Mouse (Mus musculus) forebrain, embryonic 14.5 days (tissue): ENCODE measurements around the gene 4930412O13Rik. TPM values are rescaled to one million over a fixed set of nuclear protein-coding genes. Genes with fewer than 3 reads are reported as not detected.

ENCODE experiments used
- ATAC-seq: fragments of 200-750 bp; cut with Nextera tagmentation; 2 replicates; pipeline ENCODE4 v1.8.0; 2017; ENCODE audit warnings: mild to moderate bottlenecking, moderate library complexity
- DNase-seq: peaks from one replicate; pipeline ENCODE4 v3.0.0-alpha.2; 2015; ENCODE audit warnings: low spot score
- H3K27ac ChIP-seq: fragments of 300-500 bp; sonication (generic); 2 replicates; pipeline ENCODE4 v1.5.1; 2014; ENCODE audit warnings: low read depth, mild to moderate bottlenecking, control low read depth, low read length, moderate library complexity
- H3K27me3 ChIP-seq: fragments of 300-500 bp; sonication (generic); replicated peaks from 2 replicates; pipeline ENCODE4 v1.6.1; 2014; ENCODE audit warnings: low read length, control low read depth, mixed read lengths; ENCODE audit not compliant: control insufficient read depth, insufficient read depth
- H3K36me3 ChIP-seq: fragments of 300-500 bp; sonication (generic); 2 replicates; pipeline ENCODE4 v1.6.1; 2014; ENCODE audit warnings: low read length, control low read depth; ENCODE audit not compliant: control insufficient read depth, insufficient read depth
- H3K4me1 ChIP-seq: fragments of 300-500 bp; sonication (generic); 2 replicates; pipeline ENCODE4 v1.6.1; 2014; ENCODE audit warnings: antibody characterized with exemption, low read length, control low read depth; ENCODE audit not compliant: control insufficient read depth, insufficient read depth
- H3K4me2 ChIP-seq: fragments of 300-500 bp; sonication (generic); 2 replicates; pipeline ENCODE4 v1.6.1; 2014; ENCODE audit warnings: mild to moderate bottlenecking, control low read depth, low read length
- H3K4me3 ChIP-seq: fragments of 300-500 bp; sonication (generic); 2 replicates; pipeline ENCODE4 v1.5.1; 2014; ENCODE audit warnings: low read depth, low read length, control low read depth
- H3K9ac ChIP-seq: fragments of 300-500 bp; sonication (generic); 2 replicates; pipeline ENCODE4 v1.6.1; 2014; ENCODE audit warnings: mild to moderate bottlenecking, low read length, control low read depth, moderate library complexity
- H3K9me3 ChIP-seq: fragments of 300-500 bp; sonication (generic); replicated peaks from 2 replicates; pipeline ENCODE4 v1.6.1; 2016; ENCODE audit warnings: low read length, control low read depth, mixed read lengths; ENCODE audit not compliant: control insufficient read depth
- WGBS: fragments of 180-500 bp; shearing (Covaris S2); extraction: QIAGEN DNeasy Blood & Tissue Kit; methylation state at CpG from one replicate; pipeline ENCODE4 v1.1.7; 2014; 5-methylcytosine and 5-hydroxymethylcytosine counted together
- polyA plus RNA-seq: library from polyadenylated mRNA; unstranded; fragments of >200 nt; fragmentation: Nextera tagmentation; extraction: Ambion mirVana; gene quantifications from 2 replicates; pipeline ENCODE4 v1.2.1, GENCODE M21; 2014

The 4930412O13Rik gene
- 0.19 TPM in 1 of 2 replicates, not detected in the other for polyA plus RNA-seq

- Histone ChIP-seq H3K36me3 (no peaks in the 10 kb centered on the region), H3K9me3 (no peaks in the 10 kb centered on the region), H3K4me2 (peak within 1 kb of the TSS; percentile 40), H3K4me1 (peaks cover 4% of the 10 kb centered on the region; the same call in 1 of the 2 replicates), H3K4me3 (peak within 1 kb of the TSS; percentile 14), H3K27me3 (peaks cover 87% of the 10 kb centered on the region), H3K9ac (no peak within 1 kb of the TSS), H3K27ac (no peak within 1 kb of the TSS)
- no peak for DNase-seq
- under 1% methylated on average over 33 of the region's 35 CpGs for WGBS
- no peak for ATAC-seq
Observed at GRCm38 (mm10) chr2:9881051-9881591, at the start of gene 4930412O13Rik. Gene 4930412O13Rik (plus strand): TSS chr2:9881252.

DNA sequence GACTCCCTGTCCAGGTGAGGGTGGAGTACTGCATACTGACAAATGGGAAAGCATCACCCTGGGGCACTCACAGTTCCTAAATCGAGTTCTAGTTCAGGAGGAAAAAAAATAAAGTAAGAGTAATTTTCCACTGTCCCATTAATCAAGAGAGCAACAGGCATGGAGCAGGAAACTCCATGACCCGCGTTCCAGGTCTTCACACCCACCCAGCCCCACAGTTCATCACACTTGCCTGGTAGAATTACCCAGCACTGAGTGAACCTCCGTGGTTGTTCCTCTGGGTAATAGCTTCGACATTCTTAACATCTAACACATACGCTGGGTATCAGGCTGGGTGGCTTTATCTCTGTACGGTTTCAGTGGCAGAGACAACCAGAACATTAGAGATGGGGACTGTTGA, 47.3 kb upstream of the 4930412O13Rik start:
- Histone ChIP-seq H3K9ac (no peak overlapping the region), H3K4me3 (no peak overlapping the region), H3K27ac (no peak overlapping the region), H3K27me3 (no peaks in the 10 kb centered on the region), H3K9me3 (no peaks in the 10 kb centered on the region), H3K36me3 (no peaks in the 10 kb centered on the region), H3K4me1 (no peaks in the 10 kb centered on the region), H3K4me2 (no peak overlapping the region)
- no peak for ATAC-seq
- no peak for DNase-seq
- WGBS, result 91% methylated on average over 7 of the region's 7 CpGs

- no peaks in the 10 kb centered on the region for H3K36me3 ChIP-seq
- H3K27me3 ChIP-seq, result no peaks in the 10 kb centered on the region
- H3K4me2 ChIP-seq, result no peak overlapping the region
- 46% methylated on average over 7 of the region's 7 CpGs for WGBS
- peak; percentile 24 for DNase-seq
- H3K9ac ChIP-seq, result no peak overlapping the region
- peak; percentile 32; the same call in 1 of the 2 replicates for ATAC-seq
- no peaks in the 10 kb centered on the region for H3K9me3 ChIP-seq
- no peaks in the 10 kb centered on the region for H3K4me1 ChIP-seq
- H3K4me3 ChIP-seq, result no peak overlapping the region
- H3K27ac ChIP-seq, result no peak overlapping the region
Observed at GRCm38 (mm10) chr2:9835195-9835594, 45.9 kb upstream of the 4930412O13Rik start.

DNA sequence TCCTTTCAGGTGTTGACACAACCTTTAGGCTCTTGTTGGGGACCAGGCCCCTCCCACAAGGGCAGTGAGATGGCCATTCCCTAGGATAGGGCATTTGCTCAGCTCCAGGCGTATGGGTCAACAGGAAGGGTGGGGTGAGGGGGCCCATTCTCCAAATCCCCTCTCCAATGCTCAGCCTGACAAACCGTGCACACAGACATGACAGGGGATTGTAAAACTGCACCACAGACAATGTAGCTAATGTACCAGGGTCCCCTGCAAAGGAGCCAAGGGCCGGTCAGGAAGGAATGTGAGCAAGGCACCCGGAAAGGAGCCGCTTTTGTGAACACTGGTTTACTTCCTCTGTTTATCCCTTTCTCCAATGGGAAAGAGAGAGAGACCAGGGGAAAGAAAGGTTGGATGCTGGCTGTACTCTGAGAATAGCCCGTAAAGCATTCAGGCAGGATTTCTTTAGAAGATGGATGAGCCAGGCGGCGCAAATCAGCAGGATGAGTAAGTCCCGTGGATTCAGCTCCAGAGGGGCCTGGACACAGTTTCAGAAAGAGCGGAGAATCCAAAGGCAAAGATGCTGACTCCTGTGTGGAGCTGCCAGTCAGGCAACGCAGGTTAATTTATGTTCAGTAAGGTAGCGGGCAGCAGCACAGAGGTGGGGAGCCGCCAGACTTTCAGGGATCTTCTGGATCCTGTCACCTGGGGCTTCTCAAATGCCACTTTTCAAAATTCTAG, 28.0 kb upstream of the 4930412O13Rik start:
- no peaks in the 10 kb centered on the region for H3K27me3 ChIP-seq
- no peak overlapping the region for H3K9ac ChIP-seq
- WGBS, result 50% methylated on average over 13 of the region's 13 CpGs
- H3K27ac ChIP-seq, result no peak overlapping the region
- no peak for DNase-seq
- no peaks in the 10 kb centered on the region for H3K9me3 ChIP-seq
- no peak overlapping the region for H3K4me3 ChIP-seq
- no peaks in the 10 kb centered on the region for H3K4me1 ChIP-seq
- no peaks in the 10 kb centered on the region for H3K36me3 ChIP-seq
- no peak for ATAC-seq
- H3K4me2 ChIP-seq, result no peak overlapping the region

DNA sequence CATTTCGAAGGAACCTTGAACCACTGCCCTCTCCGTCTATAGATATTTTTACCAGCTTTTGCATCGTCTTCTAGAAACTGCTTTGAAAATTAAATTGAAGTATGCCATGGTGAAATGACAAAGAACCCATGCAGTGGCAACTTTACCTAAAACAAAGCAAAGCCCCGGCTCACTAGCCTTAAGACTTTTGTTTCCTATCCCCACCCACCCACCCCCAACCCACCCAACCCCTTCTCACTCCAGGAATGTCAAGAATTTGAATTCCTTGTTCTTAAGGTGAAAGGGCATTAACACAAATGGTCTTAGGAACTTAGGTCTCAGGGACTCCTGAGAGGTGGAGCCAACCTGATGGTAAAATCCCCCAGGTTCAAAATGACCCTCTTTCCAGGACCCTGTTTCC, 25.2 kb upstream of the 4930412O13Rik start:
- Histone ChIP-seq H3K9ac (no peak overlapping the region), H3K4me3 (no peak overlapping the region), H3K4me1 (no peaks in the 10 kb centered on the region), H3K36me3 (no peaks in the 10 kb centered on the region), H3K4me2 (no peak overlapping the region), H3K9me3 (no peaks in the 10 kb centered on the region), H3K27me3 (no peaks in the 10 kb centered on the region), H3K27ac (no peak overlapping the region)
- DNase-seq (no peak), ATAC-seq (no peak)
- 13% methylated on average over 4 of the region's 4 CpGs for WGBS

- 82% methylated on average over 5 of the region's 5 CpGs for WGBS
- ATAC-seq, result no peak
- Histone ChIP-seq H3K27ac (no peak overlapping the region), H3K4me2 (no peak overlapping the region), H3K36me3 (no peaks in the 10 kb centered on the region), H3K27me3 (no peaks in the 10 kb centered on the region), H3K4me3 (no peak overlapping the region), H3K9ac (no peak overlapping the region), H3K4me1 (no peaks in the 10 kb centered on the region), H3K9me3 (no peaks in the 10 kb centered on the region)
- no peak for DNase-seq
Observed at GRCm38 (mm10) chr2:9860698-9861097, 20.4 kb upstream of the 4930412O13Rik start.

GRCm38 (mm10) chr2:9867092-9867825, 13.8 kb upstream of the 4930412O13Rik start:
- Histone ChIP-seq H3K36me3 (no peaks in the 10 kb centered on the region), H3K9ac (no peak overlapping the region), H3K27ac (no peak overlapping the region), H3K4me1 (no peaks in the 10 kb centered on the region), H3K9me3 (no peaks in the 10 kb centered on the region), H3K27me3 (peaks cover 27% of the 10 kb centered on the region), H3K4me2 (no peak overlapping the region), H3K4me3 (no peak overlapping the region)
- no peak for DNase-seq
- ATAC-seq, result no peak
- WGBS, result 80% methylated on average over 12 of the region's 12 CpGs

DNA sequence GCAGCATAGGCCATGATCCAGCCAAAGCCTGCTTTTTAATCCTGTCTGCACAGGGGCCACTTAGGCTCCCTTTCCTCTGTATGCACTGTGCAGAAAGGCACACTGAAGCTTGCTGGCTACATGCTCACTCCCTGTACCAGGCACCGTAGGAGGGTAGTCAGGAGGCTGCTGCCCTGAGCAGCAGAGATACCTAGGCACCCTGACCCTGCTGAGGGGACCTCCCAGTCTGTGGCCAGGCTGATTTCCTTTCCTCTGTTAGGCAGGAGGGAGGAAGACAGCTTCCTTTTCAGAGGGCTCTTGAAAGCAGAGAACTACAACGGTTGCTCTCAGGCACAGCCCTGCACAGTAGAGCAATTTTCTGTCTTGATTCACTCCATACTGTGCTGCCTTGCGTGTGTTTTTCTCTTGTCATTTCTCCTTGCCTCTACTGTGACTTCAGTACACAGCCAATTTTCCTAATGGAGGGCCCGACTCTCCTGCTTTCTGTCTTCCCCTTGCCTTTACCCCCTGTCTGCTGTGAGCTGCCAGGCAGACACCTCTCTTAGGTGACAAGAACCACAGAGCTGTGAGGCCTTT, 9.8 kb upstream of the 4930412O13Rik start:
- DNase-seq (no peak), ATAC-seq (no peak)
- H3K27me3 ChIP-seq, result peaks cover 66% of the 10 kb centered on the region
- no peak overlapping the region for H3K4me3 ChIP-seq
- H3K4me2 ChIP-seq, result no peak overlapping the region
- 15% methylated on average over 4 of the region's 4 CpGs for WGBS
- no peaks in the 10 kb centered on the region for H3K4me1 ChIP-seq
- no peaks in the 10 kb centered on the region for H3K36me3 ChIP-seq
- no peak overlapping the region for H3K27ac ChIP-seq
- no peaks in the 10 kb centered on the region for H3K9me3 ChIP-seq
- no peak overlapping the region for H3K9ac ChIP-seq
